Mouse (Mus musculus) hematopoietic stem cell, adult 5-6 weeks (primary cell): ENCODE measurements at regions not wholly inside any gene's neighbourhood (a gene's known extent, or its start where the extent isn't known, plus 50 kb on each side); places are given as distances from the start of the nearest gene placed in this dataset.

ENCODE experiments used
- ATAC-seq, 2 experiments: fragments of 125-278 bp in 1 of 2; replicated peaks in 1 of 2; 2 replicates each; pipeline ENCODE4 v1.8.0; 2016 to 2017; ENCODE audit warnings: inconsistent platforms in 2 of 2, mild to moderate bottlenecking in 2 of 2, moderate number of reproducible peaks in 2 of 2, low read depth in 1 of 2, moderate TSS enrichment in 1 of 2; ENCODE audit not compliant: low FRiP score in 2 of 2, poor library complexity in 2 of 2, severe bottlenecking in 2 of 2, insufficient read depth in 1 of 2, low TSS enrichment in 1 of 2

GRCm38 (mm10) chr3:60395299-60395698 is 77.3 kb upstream of the Mbnl1 start:
- peak; percentile 82 for ATAC-seq

GRCm38 (mm10) chr3:60396971-60397370 is 75.7 kb upstream of the Mbnl1 start:
- no peak for ATAC-seq

- no peak for ATAC-seq
These were observed 73.8 kb upstream of the Mbnl1 start for GRCm38 (mm10) chr3:60398796-60399195.

- no peak for ATAC-seq
These were observed 70.3 kb upstream of the Mbnl1 start for GRCm38 (mm10) chr3:60402251-60402830.

GRCm38 (mm10) chr3:60407426-60407825 is 65.2 kb upstream of the Mbnl1 start:
- peak in 1 of 2 experiments; percentile 31; a peak in 1 of 4 replicates for ATAC-seq

GRCm38 (mm10) chr3:60407906-60408305 is 64.7 kb upstream of the Mbnl1 start:
- peak in 1 of 2 experiments; percentile 8; a peak in 1 of 4 replicates for ATAC-seq

GRCm38 (mm10) chr3:60408553-60409282 is 63.9 kb upstream of the Mbnl1 start:
- peak in 1 of 2 experiments; percentile 16; a peak in 1 of 4 replicates for ATAC-seq

- ATAC-seq, result no peak
These were observed 63.4 kb upstream of the Mbnl1 start for GRCm38 (mm10) chr3:60409283-60409633.

GRCm38 (mm10) chr3:60411746-60412145 is 60.9 kb upstream of the Mbnl1 start:
- ATAC-seq, result 0 out of 4 replicates have a peak, but pooled peaks of 1 of the 2 experiments have one; percentile 22

GRCm38 (mm10) chr3:60412206-60412605 is 60.4 kb upstream of the Mbnl1 start:
- no peak for ATAC-seq

GRCm38 (mm10) chr3:60413749-60414148 is 58.9 kb upstream of the Mbnl1 start:
- ATAC-seq, result peak; percentile 96 to 97

GRCm38 (mm10) chr3:60417001-60417400 is 55.6 kb upstream of the Mbnl1 start:
- ATAC-seq, result no peak

GRCm38 (mm10) chr3:60418652-60419051 is 54.0 kb upstream of the Mbnl1 start:
- ATAC-seq, result no peak

- no peak for ATAC-seq
These were observed 53.4 kb upstream of the Mbnl1 start for GRCm38 (mm10) chr3:60419216-60419615.
